Mouse (Mus musculus) stomach, postnatal 0 days (tissue): ENCODE measurements around the gene Tfip11. TPM values are rescaled to one million over a fixed set of nuclear protein-coding genes. Genes with fewer than 3 reads are reported as not detected.

Source experiments
- ATAC-seq: fragments of 200-750 bp; cut with Nextera tagmentation; 2 replicates; pipeline ENCODE4 v1.8.0; 2017; ENCODE audit not compliant: low FRiP score, low TSS enrichment
- DNase-seq: peaks from one replicate; pipeline ENCODE4 v3.0.0-alpha.2; 2016; ENCODE audit warnings: low spot score
- H3K27ac ChIP-seq: fragments of 300-500 bp; sonication (generic); replicated peaks from 2 replicates; pipeline ENCODE4 v1.5.1; 2014; ENCODE audit warnings: mild to moderate bottlenecking, control low read depth
- H3K27me3 ChIP-seq: fragments of 300-500 bp; sonication (generic); 2 replicates; pipeline ENCODE4 v1.6.1; 2014; ENCODE audit warnings: low read length; ENCODE audit not compliant: control insufficient read depth, insufficient read depth
- H3K36me3 ChIP-seq: fragments of 300-500 bp; sonication (generic); 2 replicates; pipeline ENCODE4 v1.6.1; 2014; ENCODE audit warnings: low read length, mixed read lengths; ENCODE audit not compliant: control insufficient read depth, insufficient read depth
- H3K4me1 ChIP-seq: fragments of 300-500 bp; sonication (generic); replicated peaks from 2 replicates; pipeline ENCODE4 v1.6.1; 2014; ENCODE audit warnings: antibody characterized with exemption; ENCODE audit not compliant: control insufficient read depth, insufficient read depth
- H3K4me2 ChIP-seq: fragments of 300-500 bp; sonication (generic); replicated peaks from 2 replicates; pipeline ENCODE4 v1.6.1; 2014; ENCODE audit warnings: low read depth, mild to moderate bottlenecking, control low read depth, moderate library complexity
- H3K4me3 ChIP-seq: fragments of 300-500 bp; sonication (generic); 2 replicates; pipeline ENCODE4 v1.5.1; 2014; ENCODE audit warnings: low read depth, low read length, control low read depth
- H3K9ac ChIP-seq: fragments of 300-500 bp; sonication (generic); 2 replicates; pipeline ENCODE4 v1.6.1; 2014; ENCODE audit warnings: mild to moderate bottlenecking, low read length, control low read depth, mixed read lengths
- H3K9me3 ChIP-seq: fragments of 300-500 bp; sonication (generic); 2 replicates; pipeline ENCODE4 v1.6.1; 2016; ENCODE audit warnings: low read length; ENCODE audit not compliant: control insufficient read depth
- CTCF ChIP-seq: IDR thresholded peaks from 2 replicates; pipeline ENCODE4 v1.5.1; 2016; ENCODE audit warnings: antibody characterized with exemption, low read depth, mild to moderate bottlenecking, moderate library complexity
- EP300 ChIP-seq: optimal IDR thresholded peaks from 2 replicates; pipeline ENCODE3; 2016; ENCODE audit warnings: antibody characterized with exemption
- WGBS: fragments of 180-500 bp; shearing (Covaris S2); extraction: QIAGEN DNeasy Blood & Tissue Kit; methylation state at CpG from one replicate; pipeline ENCODE4 v1.1.7; 2014; 5-methylcytosine and 5-hydroxymethylcytosine counted together
- polyA plus RNA-seq: library from polyadenylated mRNA; unstranded; fragments of >200 nt; fragmentation: Nextera tagmentation; extraction: Ambion mirVana; gene quantifications from 2 replicates; pipeline ENCODE4 v1.2.1, GENCODE M21; 2015

Gene Tfip11
- polyA plus RNA-seq, 1 experiment from 2014 or later: 12.4 TPM

- no peak for ATAC-seq
- Histone ChIP-seq H3K36me3 (no peaks in the 10 kb centered on the region), H3K9me3 (no peaks in the 10 kb centered on the region), H3K27me3 (no peaks in the 10 kb centered on the region), H3K4me3 (no peak overlapping the region), H3K4me1 (no peaks in the 10 kb centered on the region), H3K27ac (0 out of 2 replicates have a peak overlapping the region, but pooled peaks have one; percentile 13), H3K4me2 (no peak overlapping the region), H3K9ac (no peak overlapping the region)
- TF ChIP-seq EP300: no peak
- no peak for TF ChIP-seq CTCF
- DNase-seq: no peak
- 56% methylated on average over 2 of the region's 2 CpGs for WGBS
Observed at GRCm38 (mm10) chr5:112297257-112297656, 28.9 kb upstream of the Tfip11 start.

GRCm38 (mm10) chr5:112298226-112298988 is 27.8 kb upstream of the Tfip11 start:
- H3K4me3 ChIP-seq: no peak overlapping the region
- H3K27ac ChIP-seq: no peak overlapping the region; the same call in 1 of the 2 replicates
- no peak overlapping the region for H3K9ac ChIP-seq
- ATAC-seq (peak; percentile 52), DNase-seq (no peak)
- no peaks in the 10 kb centered on the region for H3K36me3 ChIP-seq
- H3K9me3 ChIP-seq: no peaks in the 10 kb centered on the region
- no peaks in the 10 kb centered on the region for H3K4me1 ChIP-seq
- no peak overlapping the region for H3K4me2 ChIP-seq
- no peaks in the 10 kb centered on the region for H3K27me3 ChIP-seq
- 81% methylated on average over 12 of the region's 12 CpGs for WGBS
- TF ChIP-seq CTCF (no peak), EP300 (no peak)

- H3K9ac ChIP-seq: no peak overlapping the region
- H3K36me3 ChIP-seq: peaks cover 3% of the 10 kb centered on the region; the same call in 1 of the 2 replicates
- no peaks in the 10 kb centered on the region for H3K9me3 ChIP-seq
- no peak overlapping the region for H3K27ac ChIP-seq
- no peak overlapping the region for H3K4me3 ChIP-seq
- ATAC-seq: no peak
- no peaks in the 10 kb centered on the region for H3K27me3 ChIP-seq
- no peak overlapping the region for H3K4me2 ChIP-seq
- TF ChIP-seq CTCF (no peak), EP300 (no peak)
- H3K4me1 ChIP-seq: no peaks in the 10 kb centered on the region
- 81% methylated on average over 4 of the region's 4 CpGs for WGBS
- DNase-seq: no peak
Observed at GRCm38 (mm10) chr5:112299399-112299798, 26.8 kb upstream of the Tfip11 start.

GRCm38 (mm10) chr5:112300112-112300511 is 26.0 kb upstream of the Tfip11 start:
- H3K4me3 ChIP-seq: no peak overlapping the region
- no peaks in the 10 kb centered on the region for H3K4me1 ChIP-seq
- H3K9ac ChIP-seq: no peak overlapping the region
- no peak overlapping the region for H3K4me2 ChIP-seq
- no peak overlapping the region for H3K27ac ChIP-seq
- TF ChIP-seq CTCF: no peak
- TF ChIP-seq EP300: no peak
- H3K27me3 ChIP-seq: no peaks in the 10 kb centered on the region
- H3K9me3 ChIP-seq: no peaks in the 10 kb centered on the region
- WGBS: 67% methylated on average over 2 of the region's 2 CpGs
- peaks cover 3% of the 10 kb centered on the region; the same call in 1 of the 2 replicates for H3K36me3 ChIP-seq
- DNase-seq (no peak), ATAC-seq (no peak)

GRCm38 (mm10) chr5:112300721-112301308 is 25.3 kb upstream of the Tfip11 start:
- no peaks in the 10 kb centered on the region for H3K9me3 ChIP-seq
- no peak overlapping the region for H3K4me3 ChIP-seq
- WGBS: 78% methylated on average over 6 of the region's 6 CpGs
- no peak overlapping the region for H3K27ac ChIP-seq
- DNase-seq: no peak
- no peaks in the 10 kb centered on the region for H3K4me1 ChIP-seq
- no peaks in the 10 kb centered on the region for H3K27me3 ChIP-seq
- ATAC-seq: no peak
- TF ChIP-seq EP300 (no peak), CTCF (no peak)
- H3K36me3 ChIP-seq: peaks cover 3% of the 10 kb centered on the region; the same call in 1 of the 2 replicates
- H3K9ac ChIP-seq: no peak overlapping the region
- H3K4me2 ChIP-seq: no peak overlapping the region

GRCm38 (mm10) chr5:112301694-112302093 is 24.5 kb upstream of the Tfip11 start:
- DNase-seq (no peak), ATAC-seq (no peak)
- H3K27ac ChIP-seq: no peak overlapping the region
- no peaks in the 10 kb centered on the region for H3K4me1 ChIP-seq
- H3K4me3 ChIP-seq: no peak overlapping the region
- TF ChIP-seq EP300 (no peak), CTCF (peak; percentile 29; the same call in 1 of the 2 replicates)
- H3K4me2 ChIP-seq: no peak overlapping the region
- no peaks in the 10 kb centered on the region for H3K9me3 ChIP-seq
- H3K27me3 ChIP-seq: no peaks in the 10 kb centered on the region
- peaks cover 3% of the 10 kb centered on the region; the same call in 1 of the 2 replicates for H3K36me3 ChIP-seq
- WGBS: 77% methylated on average over 4 of the region's 4 CpGs
- H3K9ac ChIP-seq: no peak overlapping the region
